Mouse (Mus musculus): ENCODE results near the gene Stx11. TPM values are rescaled to one million over a fixed set of nuclear protein-coding genes. Genes with fewer than 3 reads are reported as not detected.
A peak's percentile ranks its signal among the peaks of the same experiment; 100 is the strongest.
"Not testable (repeated sequence)": the region's sequence is repeated elsewhere in the genome, so short reads cannot be mapped to it uniquely, and the experiment has no call there.

Stx11 gene
- polyA plus RNA-seq, 1 experiment from 2014 or later = 3.1 TPM

GRCm38 (mm10) chr10:12976552-12976951 is 12.5 kb upstream of the Stx11 start:
- no peaks in the 10 kb centered on the region for H3K79me2 ChIP-seq (ENCODE audit: inconsistent target)
- no peaks in the 10 kb centered on the region for H3K36me3 ChIP-seq (ENCODE audit: inconsistent target)
- WGBS (ENCODE audit: missing documents) = 60% methylated on average over 7 of the region's 7 CpGs
- no peak overlapping the region for H3K27ac ChIP-seq
- no peak overlapping the region for H3K4me3 ChIP-seq (ENCODE audit: inconsistent target)

GRCm38 (mm10) chr10:12975957-12976356 is 11.9 kb upstream of the Stx11 start:
- Histone ChIP-seq H3K27ac (no peak overlapping the region), H3K79me2 (ENCODE audit: inconsistent target) (no peaks in the 10 kb centered on the region), H3K4me3 (ENCODE audit: inconsistent target) (no peak overlapping the region), H3K36me3 (ENCODE audit: inconsistent target) (no peaks in the 10 kb centered on the region)
- WGBS (ENCODE audit: missing documents) = 73% methylated on average over 7 of the region's 7 CpGs

- no peaks in the 10 kb centered on the region for H3K79me2 ChIP-seq (ENCODE audit: inconsistent target)
- WGBS (ENCODE audit: missing documents) = 20% methylated on average over 3 of the region's 3 CpGs
- H3K4me3 ChIP-seq (ENCODE audit: inconsistent target) = no peak overlapping the region
- no peaks in the 10 kb centered on the region for H3K36me3 ChIP-seq (ENCODE audit: inconsistent target)
- no peak overlapping the region for H3K27ac ChIP-seq
Measured at GRCm38 (mm10) chr10:12975461-12975860, 11.4 kb upstream of the Stx11 start.

- Histone ChIP-seq H3K4me3 (ENCODE audit: inconsistent target) (no peak overlapping the region), H3K79me2 (ENCODE audit: inconsistent target) (no peaks in the 10 kb centered on the region), H3K27ac (no peak overlapping the region), H3K36me3 (ENCODE audit: inconsistent target) (no peaks in the 10 kb centered on the region)
- WGBS (ENCODE audit: missing documents) = 84% methylated on average over 6 of the region's 6 CpGs
Measured at GRCm38 (mm10) chr10:12974572-12974971, 10.5 kb upstream of the Stx11 start.

- Histone ChIP-seq H3K79me2 (ENCODE audit: inconsistent target) (peaks cover 5% of the 10 kb centered on the region; the same call in 1 of the 2 replicates), H3K36me3 (ENCODE audit: inconsistent target) (no peaks in the 10 kb centered on the region), H3K27ac (no peak overlapping the region), H3K4me3 (ENCODE audit: inconsistent target) (no peak overlapping the region)
- 97% methylated on average over 5 of the region's 5 CpGs for WGBS (ENCODE audit: missing documents)
Measured at GRCm38 (mm10) chr10:12965669-12966180, 1.6 kb upstream of the Stx11 start.

GRCm38 (mm10) chr10:12963362-12964147 is 543 bp downstream of the Stx11 start:
- 1% methylated on average over 27 of the region's 29 CpGs for WGBS (ENCODE audit: missing documents)
- peak overlapping the region; percentile 60 for H3K4me3 ChIP-seq (ENCODE audit: inconsistent target)
- 0 out of 2 replicates have a peak overlapping the region, but pooled peaks have one; percentile 24 for H3K27ac ChIP-seq
- no peaks in the 10 kb centered on the region for H3K36me3 ChIP-seq (ENCODE audit: inconsistent target)
- H3K79me2 ChIP-seq (ENCODE audit: inconsistent target) = peaks cover 5% of the 10 kb centered on the region; the same call in 1 of the 2 replicates

- H3K4me3 ChIP-seq (ENCODE audit: inconsistent target) = no peak overlapping the region
- no peak overlapping the region for H3K27ac ChIP-seq
- peaks cover 5% of the 10 kb centered on the region; the same call in 1 of the 2 replicates for H3K79me2 ChIP-seq (ENCODE audit: inconsistent target)
- no peaks in the 10 kb centered on the region for H3K36me3 ChIP-seq (ENCODE audit: inconsistent target)
Measured at GRCm38 (mm10) chr10:12962238-12962637, 1.9 kb downstream of the Stx11 start.

GRCm38 (mm10) chr10:12961546-12961945 is 2.6 kb downstream of the Stx11 start:
- no peak overlapping the region for H3K27ac ChIP-seq
- no peaks in the 10 kb centered on the region for H3K36me3 ChIP-seq (ENCODE audit: inconsistent target)
- WGBS (ENCODE audit: missing documents) = 90% methylated on average over 8 of the region's 8 CpGs
- H3K79me2 ChIP-seq (ENCODE audit: inconsistent target) = peaks cover 5% of the 10 kb centered on the region; the same call in 1 of the 2 replicates
- H3K4me3 ChIP-seq (ENCODE audit: inconsistent target) = no peak overlapping the region

GRCm38 (mm10) chr10:12957271-12957670 is 6.8 kb downstream of the Stx11 start:
- 31% methylated on average over 4 of the region's 4 CpGs for WGBS (ENCODE audit: missing documents)
- no peak overlapping the region for H3K4me3 ChIP-seq (ENCODE audit: inconsistent target)
- no peak overlapping the region for H3K27ac ChIP-seq
- H3K79me2 ChIP-seq (ENCODE audit: inconsistent target) = peaks cover 13% of the 10 kb centered on the region; the same call in 1 of the 2 replicates
- H3K36me3 ChIP-seq (ENCODE audit: inconsistent target) = no peaks in the 10 kb centered on the region

- H3K79me2 ChIP-seq (ENCODE audit: inconsistent target) = peaks cover 8% of the 10 kb centered on the region; the same call in 1 of the 2 replicates
- no peak overlapping the region for H3K4me3 ChIP-seq (ENCODE audit: inconsistent target)
- no peak overlapping the region for H3K27ac ChIP-seq
- no peaks in the 10 kb centered on the region for H3K36me3 ChIP-seq (ENCODE audit: inconsistent target)
- 0% methylated on average over 1 of the region's 1 CpGs for WGBS (ENCODE audit: missing documents)
Measured at GRCm38 (mm10) chr10:12955831-12956230, 8.3 kb downstream of the Stx11 start.

GRCm38 (mm10) chr10:12951358-12951757 is 12.7 kb downstream of the Stx11 start:
- 78% methylated on average over 4 of the region's 4 CpGs for WGBS (ENCODE audit: missing documents)
- not testable (repeated sequence) for H3K79me2 ChIP-seq (ENCODE audit: inconsistent target); H3K36me3 ChIP-seq (ENCODE audit: inconsistent target); H3K27ac ChIP-seq; H3K4me3 ChIP-seq (ENCODE audit: inconsistent target)

GRCm38 (mm10) chr10:12949299-12949698 is 14.8 kb downstream of the Stx11 start:
- peaks cover 8% of the 10 kb centered on the region; the same call in 1 of the 2 replicates for H3K79me2 ChIP-seq (ENCODE audit: inconsistent target)
- no peak overlapping the region for H3K27ac ChIP-seq
- no peaks in the 10 kb centered on the region for H3K36me3 ChIP-seq (ENCODE audit: inconsistent target)
- 95% methylated on average over 7 of the region's 7 CpGs for WGBS (ENCODE audit: missing documents)
- H3K4me3 ChIP-seq (ENCODE audit: inconsistent target) = no peak overlapping the region

GRCm38 (mm10) chr10:12947606-12948005 is 16.5 kb downstream of the Stx11 start:
- 97% methylated on average over 3 of the region's 3 CpGs for WGBS (ENCODE audit: missing documents)
- H3K4me3 ChIP-seq (ENCODE audit: inconsistent target) = no peak overlapping the region

GRCm38 (mm10) chr10:12941018-12941761 is 22.9 kb downstream of the Stx11 start:
- no peaks in the 10 kb centered on the region for H3K36me3 ChIP-seq (ENCODE audit: inconsistent target)
- H3K4me3 ChIP-seq (ENCODE audit: inconsistent target) = no peak overlapping the region
- WGBS (ENCODE audit: missing documents) = 52% methylated on average over 57 of the region's 63 CpGs
- no peak overlapping the region for H3K27ac ChIP-seq
- H3K79me2 ChIP-seq (ENCODE audit: inconsistent target) = no peaks in the 10 kb centered on the region

More at GRCm38 (mm10) chr10:12947606-12948005, 16.5 kb downstream of the Stx11 start:
- H3K36me3 ChIP-seq (ENCODE audit: inconsistent target) = no peaks in the 10 kb centered on the region
- no peak overlapping the region for H3K27ac ChIP-seq
- no peaks in the 10 kb centered on the region for H3K79me2 ChIP-seq (ENCODE audit: inconsistent target)

- Histone ChIP-seq H3K79me2 (ENCODE audit: inconsistent target) (no peaks in the 10 kb centered on the region), H3K4me3 (ENCODE audit: inconsistent target) (no peak overlapping the region), H3K36me3 (ENCODE audit: inconsistent target) (no peaks in the 10 kb centered on the region), H3K27ac (no peak overlapping the region)
- WGBS (ENCODE audit: missing documents) = 91% methylated on average over 2 of the region's 2 CpGs
Measured at GRCm38 (mm10) chr10:12938763-12939162, 25.3 kb downstream of the Stx11 start.

All from macrophage (primary cell).